Mouse (Mus musculus): ENCODE measurements around the gene Magea10.

The Magea10 gene

DNA sequence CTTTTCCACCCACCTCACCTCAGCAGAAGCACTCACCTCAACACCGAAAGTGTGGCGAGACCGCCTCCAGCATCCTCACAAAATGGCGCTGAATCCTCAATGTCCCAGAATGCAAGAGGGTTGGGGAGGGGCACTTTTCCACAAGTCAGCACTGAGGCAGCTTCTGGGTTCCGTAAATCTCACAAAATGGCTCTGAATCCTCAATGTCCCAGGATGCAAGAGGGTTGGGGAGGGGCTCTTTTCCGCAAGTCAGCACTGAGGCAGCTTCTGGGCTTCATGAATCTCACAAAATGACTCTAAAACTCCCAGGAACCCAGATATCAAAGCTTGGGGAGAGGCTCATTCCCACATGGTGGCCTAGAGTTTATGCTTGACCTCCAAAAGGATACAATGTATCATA is at the start of gene Magea10:
Gene Magea10 (minus strand): TSS at position 101 of the 400 bp plus-strand sequence.
- no peak for DNase-seq (ENCODE audit: low spot score in 2 of 2)

DNA sequence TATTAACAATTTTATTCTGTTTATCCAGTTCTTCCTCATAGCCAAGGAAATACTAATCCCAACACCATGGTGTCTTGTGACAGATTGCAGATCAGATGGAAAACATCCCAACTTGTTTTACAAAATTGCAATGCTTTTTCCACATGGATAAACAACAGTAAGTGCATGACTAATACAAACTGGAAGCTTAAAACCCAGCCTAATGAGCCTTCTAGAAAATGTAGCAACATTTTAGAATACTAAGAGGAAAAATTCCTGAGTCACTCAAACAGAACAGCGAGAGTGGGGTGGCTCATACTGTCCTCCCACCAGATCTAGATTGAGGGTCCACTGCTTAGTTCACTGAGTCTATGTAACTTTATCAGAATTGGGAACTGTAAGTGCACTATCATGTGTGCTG is 4.7 kb downstream of the Magea10 start:
- DNase-seq (ENCODE audit: low spot score in 2 of 2), result no peak

Data from right cerebral cortex, postnatal 36 days (tissue).